Mouse (Mus musculus) ES-Bruce4 (cell line): ENCODE results near the gene Lpcat1.

Source experiments
- CTCF ChIP-seq: IDR thresholded peaks from one replicate; pipeline ENCODE4 v1.8.1; 2011; ENCODE audit warnings: low read depth, low read length
- EP300 ChIP-seq: IDR thresholded peaks from 2 replicates; pipeline ENCODE4 v1.6.1; 2011; ENCODE audit warnings: low read depth, low read length; ENCODE audit not compliant: insufficient read depth
- POLR2A ChIP-seq: IDR thresholded peaks from one replicate; pipeline ENCODE4 v1.8.1; 2011; ENCODE audit warnings: low read length; ENCODE audit not compliant: insufficient read depth

DNA sequence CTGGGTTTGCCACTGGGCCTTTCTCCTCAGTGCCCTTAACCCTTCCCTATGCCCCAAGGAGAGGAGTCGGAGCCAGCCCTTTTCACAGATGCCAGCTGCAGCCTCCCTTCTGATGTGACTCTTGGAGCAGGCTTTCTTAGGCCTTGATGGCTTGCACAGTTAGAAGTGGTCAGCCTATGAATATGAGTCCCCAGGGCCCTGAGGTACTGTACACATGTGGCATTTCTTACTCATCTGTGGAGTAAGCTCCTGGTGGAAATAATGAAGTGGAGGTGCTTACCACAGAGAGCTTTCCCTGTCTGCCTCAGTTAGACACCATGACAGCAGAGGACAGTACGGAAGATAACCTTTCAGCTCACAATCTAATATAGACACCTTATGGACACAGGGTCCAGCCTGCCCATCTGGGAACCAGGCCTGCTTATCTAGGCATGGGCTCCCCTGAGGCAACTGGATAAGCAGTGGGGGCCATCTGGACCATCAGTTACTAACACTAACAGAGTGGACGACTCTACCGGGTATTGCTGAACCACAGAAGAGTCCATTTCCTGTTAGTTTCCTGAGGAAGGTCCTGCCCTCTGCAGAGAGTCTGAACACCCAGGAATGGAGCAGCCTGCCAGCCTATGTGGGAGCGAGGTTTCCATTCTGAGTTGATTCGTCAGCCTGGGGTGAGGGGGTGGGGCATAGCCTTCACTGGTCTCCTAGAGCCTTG is 33.1 kb downstream of the Lpcat1 start:
- TF ChIP-seq CTCF (no peak), POLR2A (no peak), EP300 (no peak)
